16 mouse cellular contexts compared by ENCODE assay signal in the genomic region with DNA sequence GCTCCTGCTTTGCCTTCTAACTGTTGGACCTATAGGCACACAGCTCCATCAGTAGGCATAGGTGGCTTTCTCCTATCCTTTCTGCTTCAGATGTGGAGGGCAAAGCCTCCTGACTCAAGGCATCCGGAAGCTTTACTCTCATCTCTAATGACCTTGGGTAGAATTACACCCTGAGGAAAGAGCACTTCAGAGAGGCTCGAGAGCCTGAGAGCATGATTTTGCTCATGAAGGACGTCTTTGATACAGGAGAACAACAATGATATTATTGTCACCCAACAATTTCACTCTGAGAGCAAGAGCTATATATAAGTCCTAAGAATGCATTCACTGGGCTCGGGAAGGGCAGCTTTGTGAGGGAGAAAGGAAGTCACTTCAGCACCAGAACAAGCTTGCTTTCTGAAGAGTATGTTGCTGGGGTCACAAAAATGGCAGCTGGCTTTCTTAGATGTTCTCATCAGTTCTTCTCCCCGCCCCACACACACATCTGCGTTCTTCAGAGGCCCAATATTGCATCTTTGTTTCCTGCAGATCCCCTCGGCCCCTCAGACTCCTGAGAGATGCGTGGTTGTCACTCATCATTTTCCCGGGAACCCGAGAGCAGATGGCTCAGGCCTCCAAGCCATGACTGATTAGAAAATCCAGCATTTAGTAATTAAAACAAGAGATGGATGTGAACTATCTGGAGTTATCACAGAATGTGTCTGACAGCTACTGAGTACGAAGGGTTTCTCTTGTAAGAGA.
DNase-seq lines count a peak whose midpoint lies in the region; ATAC-seq and TF ChIP-seq lines count a peak whose summit lies in the region.
"Had no signal": no experiment of that assay in that cellular context is flagged by ENCODE, and none has a peak within 500 bp of the region (broad histone marks: within the 10 kb centered on the region; RNA-seq: fewer than 3 reads in every experiment).

No protein-coding gene starts in this region.

- H3K36me3 ChIP-seq in heart, embryonic 14.5 days (ENCODE audit: control insufficient read depth, insufficient read depth, low read length), result no peaks in the 10 kb centered on the region
- no peaks in the 10 kb centered on the region for H3K36me3 ChIP-seq in lung, embryonic 14.5 days (ENCODE audit: insufficient read depth)
- H3K36me3 ChIP-seq in embryonic facial prominence, embryonic 13.5 days, result no peaks in the 10 kb centered on the region

- DNase-seq in heart, adult 11 months, result no peak
- DNase-seq in lung, embryonic 14.5 days, result peak; percentile 61
- DNase-seq in lung, adult 2 months, result no peak
- peak; percentile 41 for DNase-seq in brain, adult 2 months (ENCODE audit: low read depth, low spot score)
- DNase-seq in spleen, postnatal 36 days (ENCODE audit: low spot score in 2 of 2), result no peak
- DNase-seq in adrenal gland, adult 2 months, result no peak
- DNase-seq: B cell, adult 2 months; cerebellum, adult 9-10 months; kidney, adult 11 months; kidney, postnatal 14 days; right cerebral cortex, postnatal 14 days; thymus, adult 18-20 months had no signal

- H3K4me1 ChIP-seq in heart, embryonic 14.5 days (ENCODE audit: control insufficient read depth in 2 of 2, insufficient read depth in 2 of 2, low read length in 2 of 2), result peaks cover 3 to 21% of the 10 kb centered on the region in 2 experiments
- H3K4me1 ChIP-seq in lung, embryonic 14.5 days (ENCODE audit: insufficient read depth), result no peaks in the 10 kb centered on the region
- H3K4me1 ChIP-seq in lung, adult 2 months (ENCODE audit: control insufficient read depth, insufficient read depth, low read length), result no peaks in the 10 kb centered on the region; the same call in 1 of the 2 replicates
- peaks cover 12% of the 10 kb centered on the region for H3K4me1 ChIP-seq in embryonic facial prominence, embryonic 13.5 days

- 52% methylated on average over 11 of the region's 11 CpGs for WGBS in heart, embryonic 14.5 days
- 52% methylated on average over 11 of the region's 11 CpGs for WGBS in lung, embryonic 14.5 days
- WGBS in lung, adult 2 months, result 78% methylated on average over 11 of the region's 11 CpGs
- 18% methylated on average over 11 of the region's 11 CpGs for WGBS in embryonic facial prominence, embryonic 13.5 days

- H3K9ac ChIP-seq in heart, embryonic 14.5 days (ENCODE audit: low read length), result no peak overlapping the region
- H3K9ac ChIP-seq in lung, embryonic 14.5 days, result no peak overlapping the region
- H3K9ac ChIP-seq in embryonic facial prominence, embryonic 13.5 days, result no peak overlapping the region

- H3K4me2 ChIP-seq in heart, embryonic 14.5 days (ENCODE audit: low read length), result no peak overlapping the region
- H3K4me2 ChIP-seq in lung, embryonic 14.5 days, result no peak overlapping the region
- H3K4me2 ChIP-seq in embryonic facial prominence, embryonic 13.5 days, result no peak overlapping the region

- TF ChIP-seq CTCF in lung, embryonic 14.5 days (IDR thresholded peaks at IDR 0.05; ENCODE audit: low read depth), result no peak
- no peak for TF ChIP-seq CTCF in lung, adult 2 months (IDR thresholded peaks at IDR 0.05; ENCODE audit: insufficient read depth, low read length)

- H3K4me3 ChIP-seq in heart, embryonic 14.5 days (ENCODE audit: control insufficient read depth in 1 of 2, insufficient read depth in 1 of 2, low read depth in 1 of 2, low read length in 2 of 2), result no peak overlapping the region
- no peak overlapping the region for H3K4me3 ChIP-seq in lung, embryonic 14.5 days (ENCODE audit: low read depth, low read length)
- H3K4me3 ChIP-seq in lung, adult 2 months (replicated peaks; ENCODE audit: extremely low read depth, low read depth, low read length), result no peak overlapping the region
- no peak overlapping the region for H3K4me3 ChIP-seq in embryonic facial prominence, embryonic 13.5 days
- H3K4me3 ChIP-seq: left cerebral cortex, adult 2 months had no signal

- ATAC-seq in heart, embryonic 14.5 days (ENCODE audit: insufficient number of reproducible peaks, insufficient read depth, low FRiP score, low read depth), result no peak
- peak; percentile 70 for ATAC-seq in lung, embryonic 14.5 days (ENCODE audit: insufficient read depth)
- no peak for ATAC-seq in embryonic facial prominence, embryonic 13.5 days (ENCODE audit: insufficient number of reproducible peaks, insufficient read depth, low FRiP score, low TSS enrichment, low read depth)
- ATAC-seq: forebrain, embryonic 14.5 days had no signal

- peak overlapping the region; percentile 71 to 73 for H3K27ac ChIP-seq in heart, embryonic 14.5 days (replicated peaks in 1 of 2; ENCODE audit: control insufficient read depth in 1 of 2, insufficient read depth in 1 of 2, low read depth in 2 of 2, low read length in 2 of 2)
- H3K27ac ChIP-seq in lung, embryonic 14.5 days (ENCODE audit: low read depth), result no peak overlapping the region; the same call in 1 of the 2 replicates
- 0 out of 2 replicates have a peak overlapping the region, but pooled peaks have one; percentile 23 for H3K27ac ChIP-seq in embryonic facial prominence, embryonic 13.5 days
- H3K27ac ChIP-seq: left cerebral cortex, adult 2 months had no signal

- H3K27me3 ChIP-seq in heart, embryonic 14.5 days (ENCODE audit: control insufficient read depth, insufficient read depth, low read length), result no peaks in the 10 kb centered on the region
- no peaks in the 10 kb centered on the region for H3K27me3 ChIP-seq in lung, embryonic 14.5 days (ENCODE audit: insufficient read depth, low read length)
- H3K27me3 ChIP-seq in embryonic facial prominence, embryonic 13.5 days, result no peaks in the 10 kb centered on the region

- no peak for TF ChIP-seq POLR2A in lung, adult 2 months (IDR thresholded peaks at IDR 0.05; ENCODE audit: borderline replicate concordance, extremely low read depth, low read depth, low read length)

- no peaks in the 10 kb centered on the region for H3K9me3 ChIP-seq in heart, embryonic 14.5 days (ENCODE audit: control insufficient read depth, low read length)
- H3K9me3 ChIP-seq in lung, embryonic 14.5 days (ENCODE audit: low read depth, low read length), result no peaks in the 10 kb centered on the region
- H3K9me3 ChIP-seq in embryonic facial prominence, embryonic 13.5 days, result no peaks in the 10 kb centered on the region

Comparison
In these comparisons a context has a peak if more than half of its experiments do, and no peak if none do; other contexts are left out.
1. DNase-seq: peak in lung, embryonic 14.5 days (single experiment) and brain, adult 2 months (single experiment); none in heart, adult 11 months (single experiment), lung, adult 2 months (single experiment), spleen, postnatal 36 days (0 of 2) and adrenal gland, adult 2 months (single experiment).